9 mouse cellular contexts compared by ENCODE assay signal in the genomic region with DNA sequence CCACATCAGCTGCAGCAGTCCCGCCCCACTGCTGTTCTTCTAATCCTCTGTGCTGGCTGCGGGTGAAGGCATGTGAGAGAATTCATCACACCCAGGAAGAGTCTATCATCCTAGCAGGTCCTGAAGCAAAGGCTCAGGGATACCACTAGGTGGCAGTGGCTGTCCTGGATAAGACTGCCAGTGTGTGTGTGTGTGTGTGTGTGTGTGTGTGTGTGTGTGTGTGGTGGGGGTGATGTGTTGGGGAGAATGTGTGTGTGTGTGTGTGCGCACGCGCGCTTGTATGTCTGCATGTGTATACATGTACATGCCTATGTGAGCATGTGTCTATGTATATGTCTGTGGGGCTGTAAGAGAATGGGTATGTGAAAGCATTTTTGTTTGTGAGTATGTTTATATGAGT. TPM values are rescaled to one million over a fixed set of nuclear protein-coding genes. Genes with fewer than 3 reads are reported as not detected.
DNase-seq lines count a peak whose midpoint lies in the region; ATAC-seq and TF ChIP-seq lines count a peak whose summit lies in the region.
"Had no signal": no experiment of that assay in that cellular context is flagged by ENCODE, and none has a peak within 500 bp of the region (broad histone marks: within the 10 kb centered on the region; RNA-seq: fewer than 3 reads in every experiment).

No protein-coding gene starts in this region.

- CTCF ChIA-PET in Patski (lab: Charles Lee) = interaction anchor here (0.9 to 2.2 kb wide), 8 partner anchors 10 to 265 kb away, joined by 3 to 28 read pairs (median 3); a partner anchor contains a TSS

- H3K9me3 ChIP-seq in hindbrain, postnatal 0 days (ENCODE audit: low read length) = no peaks in the 10 kb centered on the region
- H3K9me3 ChIP-seq in midbrain, embryonic 16.5 days (replicated peaks; ENCODE audit: control insufficient read depth, low read length, poor library complexity, severe bottlenecking) = no peaks in the 10 kb centered on the region

- peak; percentile 71 for DNase-seq in adrenal gland, postnatal 10 days
- DNase-seq in adrenal gland, postnatal 4 days (ENCODE audit: low spot score in 2 of 2) = no peak
- DNase-seq in kidney, postnatal 4 days = peak; percentile 66 to 69
- DNase-seq in kidney, adult 11 months = no peak
- no peak for DNase-seq in Patski (ENCODE audit: low read depth, low spot score)
- peak; percentile 68 for DNase-seq in hindbrain, postnatal 0 days (ENCODE audit: low spot score)
- no peak for DNase-seq in thymus, postnatal 36 days

- POLR2A ChIA-PET in Patski (lab: Charles Lee) = no interaction called here

- TF ChIP-seq CTCF in Patski (IDR thresholded peaks at IDR 0.05) = peak; percentile 90
- TF ChIP-seq CTCF in hindbrain, postnatal 0 days (IDR thresholded peaks at IDR 0.05; ENCODE audit: low read depth) = peak; percentile 95

- no peaks in the 10 kb centered on the region for H3K4me1 ChIP-seq in hindbrain, postnatal 0 days (ENCODE audit: insufficient read depth, low read length)
- H3K4me1 ChIP-seq in midbrain, embryonic 16.5 days (ENCODE audit: control insufficient read depth, insufficient read depth, low read length) = no peaks in the 10 kb centered on the region

- in situ Hi-C loops in Patski (cut with MboI; ENCODE audit: low pct_unique_long_range_greater_than_20kb) = loop anchor here (25.0 kb wide), 1 partner anchor 428 kb away; a partner anchor contains a TSS

- H3K36me3 ChIP-seq in hindbrain, postnatal 0 days (ENCODE audit: insufficient read depth, low read length) = no peaks in the 10 kb centered on the region
- H3K36me3 ChIP-seq in midbrain, embryonic 16.5 days (ENCODE audit: control insufficient read depth, insufficient read depth, low read length) = no peaks in the 10 kb centered on the region

- H3K4me2 ChIP-seq in hindbrain, postnatal 0 days (ENCODE audit: low read depth, low read length) = no peak overlapping the region
- no peak overlapping the region for H3K4me2 ChIP-seq in midbrain, embryonic 16.5 days (ENCODE audit: low read length)

- no peak overlapping the region for H3K27ac ChIP-seq in hindbrain, postnatal 0 days
- H3K27ac ChIP-seq in midbrain, embryonic 16.5 days (ENCODE audit: low read length) = no peak overlapping the region

- H3K27me3 ChIP-seq in Patski = no peaks in the 10 kb centered on the region
- H3K27me3 ChIP-seq in hindbrain, postnatal 0 days (ENCODE audit: insufficient read depth, low read length) = no peaks in the 10 kb centered on the region
- H3K27me3 ChIP-seq in midbrain, embryonic 16.5 days (ENCODE audit: control insufficient read depth, insufficient read depth, low read depth, low read length) = no peaks in the 10 kb centered on the region

- no peak overlapping the region for H3K9ac ChIP-seq in hindbrain, postnatal 0 days (replicated peaks; ENCODE audit: low read length)
- no peak overlapping the region for H3K9ac ChIP-seq in midbrain, embryonic 16.5 days (ENCODE audit: low read depth, low read length)

- no peak for ATAC-seq in Patski
- ATAC-seq in hindbrain, postnatal 0 days = 0 out of 2 replicates have a peak, but pooled peaks have one; percentile 41
- ATAC-seq in midbrain, embryonic 16.5 days = peak; percentile 54; the same call in 1 of the 2 replicates

- H3K4me3 ChIP-seq in hindbrain, postnatal 0 days (ENCODE audit: low read length) = no peak overlapping the region
- no peak overlapping the region for H3K4me3 ChIP-seq in midbrain, embryonic 16.5 days (ENCODE audit: low read depth, low read length)

- 71% methylated on average over 6 of the region's 6 CpGs for WGBS in hindbrain, postnatal 0 days
- 72% methylated on average over 6 of the region's 6 CpGs for WGBS in midbrain, embryonic 16.5 days

RNA-seq across cellular contexts. Expression of a gene that starts 17.9 kb away (rescaled TPM):
- total RNA-seq in adrenal gland, postnatal 10 days (2021) = 10 to 100 TPM; 11.4 to 12.4 TPM
- total RNA-seq in adrenal gland, postnatal 4 days (2021) = 10 to 100 TPM; 19.7 to 19.9 TPM
- 0.37 TPM for polyA plus RNA-seq in Patski (2021)
- total RNA-seq in hindbrain, postnatal 0 days (2014; rRNA removed) = 3.3 and 4.6 TPM in 2 replicates
- 3.5 and 3.7 TPM in 2 replicates for polyA plus RNA-seq in hindbrain, postnatal 0 days (2015; fragmentation: Nextera tagmentation; extraction: Ambion mirVana)
- polyA plus RNA-seq in midbrain, embryonic 16.5 days (2015; fragmentation: Nextera tagmentation; extraction: Ambion mirVana) = 0.99 and 1.4 TPM in 2 replicates

RNA-seq across cellular contexts. Expression of a gene that starts 21.3 kb away (rescaled TPM):
- 10 to 100 TPM; 12.4 to 16.4 TPM for total RNA-seq in adrenal gland, postnatal 10 days (2021)
- 10 to 100 TPM; 20.2 to 20.9 TPM for total RNA-seq in adrenal gland, postnatal 4 days (2021)
- polyA plus RNA-seq in Patski (2021) = 33.0 TPM
- 3.1 and 4.1 TPM in 2 replicates for total RNA-seq in hindbrain, postnatal 0 days (2014; rRNA removed)
- 2.5 and 2.6 TPM in 2 replicates for polyA plus RNA-seq in hindbrain, postnatal 0 days (2015; fragmentation: Nextera tagmentation; extraction: Ambion mirVana)
- 2.8 and 3.4 TPM in 2 replicates for polyA plus RNA-seq in midbrain, embryonic 16.5 days (2015; fragmentation: Nextera tagmentation; extraction: Ambion mirVana)

RNA-seq across cellular contexts. Expression of a gene that starts 43.7 kb away (rescaled TPM):
- total RNA-seq in adrenal gland, postnatal 10 days (2021) = not detected
- not detected for total RNA-seq in adrenal gland, postnatal 4 days (2021)
- polyA plus RNA-seq in Patski (2021) = not detected
- total RNA-seq in hindbrain, postnatal 0 days (2014; rRNA removed) = not detected in 2 replicates
- not detected in 2 replicates for polyA plus RNA-seq in hindbrain, postnatal 0 days (2015; fragmentation: Nextera tagmentation; extraction: Ambion mirVana)
- polyA plus RNA-seq in midbrain, embryonic 16.5 days (2015; fragmentation: Nextera tagmentation; extraction: Ambion mirVana) = not detected in 2 replicates
- polyA plus RNA-seq: liver, embryonic 16.5 days had no signal

Comparison
In these comparisons a context has a peak if more than half of its experiments do, and no peak if none do; other contexts are left out.
1. DNase-seq: peak in adrenal gland, postnatal 10 days (single experiment), kidney, postnatal 4 days (2 of 2) and hindbrain, postnatal 0 days (single experiment); none in adrenal gland, postnatal 4 days (0 of 2), kidney, adult 11 months (single experiment), Patski (single experiment) and thymus, postnatal 36 days (0 of 2).